Mouse (Mus musculus) left cerebral cortex, adult 8-10 months (tissue): Measurements from ENCODE around the gene Alkbh8. TPM values are rescaled to one million over a fixed set of nuclear protein-coding genes. Genes with fewer than 3 reads are reported as not detected.
A peak's percentile ranks its signal among the peaks of the same experiment; 100 is the strongest.
"Not testable (repeated sequence)": the region's sequence is repeated elsewhere in the genome, so short reads cannot be mapped to it uniquely, and the experiment has no call there.

Experiments
- DNase-seq, 2 experiments: peaks; one replicate each; pipeline ENCODE4 v3.0.0; 2022; ENCODE audit warnings: low spot score in 2 of 2
- total RNA-seq, 4 experiments: library from RNA; stranded (reverse); gene quantifications; 2 replicates each; pipeline ENCODE4 v1.2.4; 2022

Alkbh8 gene
- total RNA-seq = 10 to 100 TPM; 34.6 to 42.4 (median 42.1) TPM

GRCm38 (mm10) chr9:3334962-3335767, at the start of gene Alkbh8:
Gene Alkbh8, plus strand, starts transcription at chr9:3335140.
- DNase-seq = peak; percentile 69 to 70

- no peak for DNase-seq
These were observed 25.6 kb upstream of the Alkbh8 start for GRCm38 (mm10) chr9:3309292-3309836.

GRCm38 (mm10) chr9:3310016-3310415, 24.9 kb upstream of the Alkbh8 start:
- no peak for DNase-seq

- not testable (repeated sequence) for DNase-seq
These were observed 7.4 kb upstream of the Alkbh8 start for GRCm38 (mm10) chr9:3327342-3328053.

GRCm38 (mm10) chr9:3328054-3328595, 6.8 kb upstream of the Alkbh8 start:
- DNase-seq = no peak

- no peak for DNase-seq
These were observed 4.6 kb upstream of the Alkbh8 start for GRCm38 (mm10) chr9:3330319-3330718.

- DNase-seq = no peak
These were observed 4.1 kb upstream of the Alkbh8 start for GRCm38 (mm10) chr9:3330737-3331384.

GRCm38 (mm10) chr9:3336661-3337060, 1.7 kb downstream of the Alkbh8 start:
- DNase-seq = no peak

- DNase-seq = no peak
These were observed 10.2 kb downstream of the Alkbh8 start for GRCm38 (mm10) chr9:3345136-3345535.

GRCm38 (mm10) chr9:3345967-3346366, 11.0 kb downstream of the Alkbh8 start:
- DNase-seq = no peak

GRCm38 (mm10) chr9:3350056-3350455, 15.1 kb downstream of the Alkbh8 start:
- DNase-seq = no peak

- not testable (repeated sequence) for DNase-seq
These were observed 41.4 kb downstream of the Alkbh8 start for GRCm38 (mm10) chr9:3376323-3376722.

- DNase-seq = peak; percentile 55 to 83
These were observed 68.6 kb downstream of the Alkbh8 start, which contains the start of gene Cwf19l2 for GRCm38 (mm10) chr9:3403251-3404208. Gene Cwf19l2, plus strand, starts transcription at chr9:3403592.

- DNase-seq = peak in 1 of 2 experiments; percentile 28
These were observed 69.4 kb downstream of the Alkbh8 start for GRCm38 (mm10) chr9:3404372-3404771.

- DNase-seq = not testable (repeated sequence)
These were observed 104.8 kb downstream of the Alkbh8 start for GRCm38 (mm10) chr9:3439555-3440300.
